Mouse (Mus musculus): ENCODE data around the gene Reck.

Gene Reck

DNA sequence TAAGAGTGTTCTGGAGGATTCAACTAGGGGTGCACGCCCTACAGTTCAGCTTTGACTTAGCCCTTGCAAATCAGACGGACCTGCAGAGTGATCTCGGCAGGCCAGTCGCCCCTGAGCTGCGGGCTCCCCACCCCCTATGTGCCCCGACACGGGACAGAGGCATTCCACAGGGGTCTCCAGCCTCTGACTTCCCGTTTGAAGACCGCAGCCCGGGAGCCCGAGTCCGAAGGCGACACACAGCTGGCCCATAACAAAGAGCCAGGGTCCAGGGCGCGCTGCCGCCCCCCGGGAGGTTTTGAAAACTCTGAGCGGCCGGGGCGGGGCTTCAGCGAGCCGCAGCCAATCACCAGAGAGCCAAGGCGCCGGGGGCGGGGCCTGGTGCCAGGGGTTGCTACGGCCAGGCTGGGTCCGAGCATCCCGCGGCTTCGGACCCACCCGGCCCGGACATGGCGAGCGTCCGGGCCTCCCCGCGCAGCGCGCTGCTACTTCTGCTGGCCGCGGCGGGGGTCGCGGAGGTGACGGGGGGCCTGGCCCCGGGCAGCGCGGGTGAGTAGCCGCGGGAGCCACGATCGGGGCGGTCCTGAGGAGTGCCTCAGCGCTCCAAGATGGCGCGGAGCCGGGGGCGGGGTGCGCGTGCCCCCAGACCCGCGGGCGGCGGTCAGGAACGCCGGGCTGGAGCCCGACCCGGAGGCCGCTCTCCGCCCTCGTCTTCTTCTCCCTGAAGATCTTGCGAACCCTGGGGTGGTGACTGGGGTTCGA lies at the start of gene Reck:
Gene Reck (plus strand): TSS at position 371 of the 759 bp plus-strand sequence.
- peak; percentile 78 to 90 for DNase-seq (ENCODE audit: low spot score in 2 of 2)

DNA sequence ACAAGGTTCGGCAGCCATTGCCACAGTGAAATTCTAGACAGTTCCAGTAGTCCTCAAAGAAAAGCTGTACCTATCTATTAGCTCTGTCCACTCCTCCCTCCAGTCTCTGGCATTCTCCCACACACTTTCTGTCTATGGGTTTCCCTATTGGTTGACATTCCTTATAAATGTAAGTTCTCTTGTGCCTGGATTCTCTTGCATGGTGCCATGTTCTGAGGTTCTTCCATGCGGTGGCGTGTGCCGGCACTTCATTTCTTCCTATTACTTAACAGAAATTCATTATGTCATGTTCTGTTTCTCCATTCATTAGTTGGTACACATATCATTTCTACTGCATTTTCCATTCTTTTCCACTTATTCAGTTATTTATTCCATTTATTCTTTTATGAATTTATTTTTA lies 46.5 kb upstream of the Reck start:
- no peak for DNase-seq (ENCODE audit: low spot score in 2 of 2)

GRCm38 (mm10) chr4:43832031-43832430 lies 43.3 kb upstream of the Reck start:
- no peak for DNase-seq (ENCODE audit: low spot score in 2 of 2)

GRCm38 (mm10) chr4:43833752-43834151 lies 41.6 kb upstream of the Reck start:
- no peak for DNase-seq (ENCODE audit: low spot score in 2 of 2)

- DNase-seq (ENCODE audit: low spot score in 2 of 2): no peak
Observed at GRCm38 (mm10) chr4:43834749-43835148, 40.6 kb upstream of the Reck start.

GRCm38 (mm10) chr4:43838326-43838725 lies 37.0 kb upstream of the Reck start:
- no peak for DNase-seq (ENCODE audit: low spot score in 2 of 2)

GRCm38 (mm10) chr4:43840101-43840500 lies 35.2 kb upstream of the Reck start, which contains the start of gene Olfr157:
TSS of gene Olfr157 (minus strand) at chr4:43840201.
- DNase-seq (ENCODE audit: low spot score in 2 of 2): no peak

GRCm38 (mm10) chr4:43851265-43851664 lies 24.1 kb upstream of the Reck start, which contains the start of gene Olfr155:
TSS of gene Olfr155 (plus strand) at chr4:43851565.
- no peak for DNase-seq (ENCODE audit: low spot score in 2 of 2)

- DNase-seq (ENCODE audit: low spot score in 2 of 2): no peak
Observed at GRCm38 (mm10) chr4:43854101-43854500, 21.2 kb upstream of the Reck start.

DNA sequence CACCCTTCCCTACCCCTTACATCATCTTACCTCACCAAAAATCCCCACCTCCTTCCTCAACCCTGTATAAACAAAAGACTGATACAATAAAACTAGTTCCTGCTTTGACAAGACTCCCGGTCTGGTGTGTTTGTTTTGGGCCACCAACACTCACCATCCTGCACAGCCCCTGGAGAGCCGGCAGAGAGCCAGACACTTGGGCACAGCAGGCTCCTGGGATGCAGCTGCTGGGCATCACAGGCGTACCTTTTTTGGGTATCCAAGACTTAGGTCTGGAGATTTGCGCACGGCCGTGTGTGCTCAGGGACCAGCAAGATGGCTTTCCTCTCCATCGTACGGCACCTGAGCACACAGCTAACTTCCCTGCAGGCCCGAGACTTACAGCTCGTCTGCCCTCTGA lies 15.4 kb upstream of the Reck start:
- DNase-seq (ENCODE audit: low spot score in 2 of 2): no peak

DNA sequence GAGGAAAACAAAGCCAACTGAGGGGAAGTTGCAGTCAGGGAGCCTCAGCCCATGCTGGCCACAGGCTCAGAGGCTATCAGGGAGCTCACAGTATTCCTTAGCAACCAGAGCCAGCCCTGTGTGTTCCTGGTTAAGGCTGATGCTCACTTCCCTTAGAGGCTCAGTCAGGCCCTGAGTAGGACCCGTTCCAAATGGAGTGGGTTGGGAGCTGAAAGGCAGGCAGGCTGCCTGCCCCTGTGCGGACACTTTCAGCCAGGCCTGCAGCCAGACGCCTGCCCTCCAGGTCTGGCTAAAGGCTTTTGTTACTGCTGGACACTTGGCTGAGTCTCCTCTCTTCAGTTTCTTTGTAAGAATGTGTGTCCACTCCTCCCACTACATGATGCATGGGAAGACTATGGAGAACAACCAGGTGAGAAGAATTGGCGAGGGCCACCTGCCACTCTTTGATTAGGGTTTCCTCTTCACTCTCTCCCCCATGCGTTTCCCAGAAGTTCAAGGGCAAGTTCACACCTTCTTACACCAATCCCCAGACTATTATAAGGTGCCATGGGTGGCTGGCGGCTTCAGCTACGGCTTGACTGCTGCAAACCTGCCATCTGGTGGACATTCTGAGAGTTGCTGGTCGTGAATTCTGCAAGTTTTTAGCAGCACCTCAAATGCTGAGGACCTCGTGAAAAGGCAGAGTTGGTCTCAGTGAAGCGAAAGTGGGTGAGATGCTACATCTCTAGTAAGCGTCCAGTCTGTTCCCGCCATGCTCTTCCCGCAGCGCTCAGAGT lies 14.4 kb upstream of the Reck start:
- DNase-seq (ENCODE audit: low spot score in 2 of 2): peak; percentile 62 to 73

- no peak for DNase-seq (ENCODE audit: low spot score in 2 of 2)
Observed at GRCm38 (mm10) chr4:43863298-43863697, 12.0 kb upstream of the Reck start.

DNA sequence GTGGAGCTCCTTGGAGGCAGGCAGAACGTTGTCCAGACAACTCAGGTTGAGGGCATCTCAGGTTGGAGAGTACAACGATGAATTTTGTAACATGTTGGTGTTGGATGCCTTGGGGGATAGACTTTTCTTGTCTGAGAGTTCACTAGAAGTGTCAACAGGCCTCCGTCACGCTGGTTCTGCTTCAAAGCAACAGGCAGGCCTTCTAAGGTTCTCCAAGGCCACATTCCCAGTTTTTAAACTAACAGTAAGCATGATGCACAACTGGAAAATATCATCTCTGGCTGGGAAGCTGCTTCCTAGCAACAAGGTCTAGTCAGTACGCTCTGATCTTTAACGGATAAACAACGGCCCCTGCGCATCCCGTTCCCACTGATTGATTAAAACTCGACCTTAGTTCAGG lies 5.5 kb upstream of the Reck start:
- DNase-seq (ENCODE audit: low spot score in 2 of 2): no peak

GRCm38 (mm10) chr4:43874501-43874900 lies 829 bp upstream of the Reck start:
- no peak for DNase-seq (ENCODE audit: low spot score in 2 of 2)

- peak in 1 of 2 experiments; percentile 24 for DNase-seq (ENCODE audit: low spot score in 2 of 2)
Observed at GRCm38 (mm10) chr4:43875919-43876411, 635 bp downstream of the Reck start.

- DNase-seq (ENCODE audit: low spot score in 2 of 2): no peak
Observed at GRCm38 (mm10) chr4:43877230-43877629, 1.9 kb downstream of the Reck start.

- no peak for DNase-seq (ENCODE audit: low spot score in 2 of 2)
Observed at GRCm38 (mm10) chr4:43878121-43878776, 2.9 kb downstream of the Reck start.

- no peak for DNase-seq (ENCODE audit: low spot score in 2 of 2)
Observed at GRCm38 (mm10) chr4:43879566-43879965, 4.2 kb downstream of the Reck start.

GRCm38 (mm10) chr4:43884196-43884595 lies 8.9 kb downstream of the Reck start:
- DNase-seq (ENCODE audit: low spot score in 2 of 2): no peak

GRCm38 (mm10) chr4:43891247-43891646 lies 15.9 kb downstream of the Reck start:
- no peak for DNase-seq (ENCODE audit: low spot score in 2 of 2)

DNA sequence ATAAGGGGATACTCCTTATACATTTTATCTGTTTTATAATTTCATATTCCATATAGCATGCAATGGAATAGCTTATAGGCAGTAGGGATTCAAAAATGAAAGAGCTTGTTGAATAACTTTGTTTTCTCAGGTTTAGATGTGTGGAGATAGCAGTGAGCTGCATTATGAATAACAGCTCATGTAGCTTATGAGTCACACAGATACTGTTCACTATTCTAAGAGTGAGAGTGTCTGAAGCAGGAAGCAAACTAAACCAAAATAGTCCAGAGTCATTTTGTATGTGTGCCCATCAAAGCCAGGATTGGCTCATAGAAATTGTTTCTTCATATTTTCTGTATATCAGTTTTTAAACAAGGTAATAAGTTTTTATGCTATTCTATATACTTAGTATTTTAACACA lies 21.9 kb downstream of the Reck start:
- DNase-seq (ENCODE audit: low spot score in 2 of 2): no peak

GRCm38 (mm10) chr4:43899197-43899596 lies 23.9 kb downstream of the Reck start:
- DNase-seq (ENCODE audit: low spot score in 2 of 2): no peak

All from cerebellum, postnatal 4 days (tissue).